13 mouse cellular contexts compared by ENCODE assay signal in the genomic region with DNA sequence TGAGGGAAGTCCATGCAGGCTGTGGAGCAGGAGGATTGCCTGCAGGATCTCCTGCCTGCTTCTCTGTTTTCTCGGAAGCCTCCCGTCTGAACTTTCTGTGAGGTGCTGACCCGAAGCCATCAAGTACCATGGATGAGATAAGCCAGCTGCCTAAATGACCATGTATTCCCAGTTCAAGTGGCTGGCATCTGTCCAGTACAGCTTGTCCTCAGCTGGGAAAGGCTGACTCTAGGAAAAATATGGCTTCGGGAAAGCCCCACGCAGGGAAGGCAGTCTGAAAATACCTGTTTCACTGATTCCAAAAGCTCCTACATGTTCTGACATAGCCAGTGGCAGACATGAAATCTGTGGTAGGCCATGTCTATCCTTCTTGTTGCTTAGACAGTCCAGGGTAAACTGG. TPM values are rescaled to one million over a fixed set of nuclear protein-coding genes. Genes with fewer than 3 reads are reported as not detected.
DNase-seq lines count a peak whose midpoint lies in the region; ATAC-seq and TF ChIP-seq lines count a peak whose summit lies in the region.
"Had no signal": no experiment of that assay in that cellular context is flagged by ENCODE, and none has a peak within 500 bp of the region (broad histone marks: within the 10 kb centered on the region; RNA-seq: fewer than 3 reads in every experiment).

No protein-coding gene starts in this region.

- no peaks in the 10 kb centered on the region for H3K9me3 ChIP-seq in midbrain, embryonic 11.5 days (ENCODE audit: control insufficient read depth, low read length)
- H3K9me3 ChIP-seq: limb, embryonic 12.5 days; midbrain, embryonic 12.5 days had no signal

- DNase-seq in cerebellum, adult 9-10 months = peak; percentile 19
- DNase-seq in cerebellum, postnatal 4 days (ENCODE audit: low spot score in 2 of 2) = no peak
- peak; percentile 77 for DNase-seq in heart, adult 8-10 months (ENCODE audit: low spot score)
- peak; percentile 79 for DNase-seq in kidney, adult 2 months
- peak; percentile 79 for DNase-seq in lung, postnatal 10 days
- DNase-seq in midbrain, embryonic 11.5 days (ENCODE audit: low spot score, missing footprints) = no peak
- DNase-seq in embryo, embryonic 11 days = no peak

- 34% methylated on average over 5 of the region's 5 CpGs for WGBS in kidney, adult 2 months
- WGBS in midbrain, embryonic 11.5 days = 91% methylated on average over 5 of the region's 5 CpGs

- no peaks in the 10 kb centered on the region for H3K27me3 ChIP-seq in kidney, adult 2 months (replicated peaks; ENCODE audit: control insufficient read depth, insufficient read depth, low read length)
- no peaks in the 10 kb centered on the region for H3K27me3 ChIP-seq in midbrain, embryonic 11.5 days (ENCODE audit: control insufficient read depth, insufficient read depth, low read length)
- H3K27me3 ChIP-seq: limb, embryonic 12.5 days; midbrain, embryonic 12.5 days had no signal

- no peaks in the 10 kb centered on the region for H3K36me3 ChIP-seq in kidney, adult 2 months (ENCODE audit: control insufficient read depth, insufficient read depth, low read length)
- H3K36me3 ChIP-seq in midbrain, embryonic 11.5 days (ENCODE audit: control insufficient read depth, insufficient read depth, low read length) = no peaks in the 10 kb centered on the region
- H3K36me3 ChIP-seq: midbrain, embryonic 12.5 days had no signal

- ATAC-seq in midbrain, embryonic 11.5 days (ENCODE audit: low FRiP score) = no peak
- no peak for ATAC-seq in inflammation-experienced regulatory T-cells, adult 6 months
- ATAC-seq: hindbrain, embryonic 16.5 days had no signal

- TF ChIP-seq CTCF in kidney, adult 2 months (conservative IDR thresholded peaks at IDR 0.05; ENCODE audit: insufficient read depth, insufficient read length, low read depth, low read length) = no peak

- H3K4me3 ChIP-seq in kidney, adult 2 months (ENCODE audit: insufficient read depth, low read depth, low read length) = no peak overlapping the region
- no peak overlapping the region for H3K4me3 ChIP-seq in midbrain, embryonic 11.5 days (ENCODE audit: low read depth, low read length)
- H3K4me3 ChIP-seq: limb, embryonic 12.5 days; midbrain, embryonic 12.5 days had no signal

- TF ChIP-seq POLR2A in kidney, adult 2 months (IDR thresholded peaks at IDR 0.05; ENCODE audit: low read depth, low read length) = no peak

- H3K27ac ChIP-seq in kidney, adult 2 months (ENCODE audit: insufficient read depth, low read depth, low read length) = no peak overlapping the region
- no peak overlapping the region for H3K27ac ChIP-seq in midbrain, embryonic 11.5 days (ENCODE audit: low read depth, low read length)
- H3K27ac ChIP-seq: limb, embryonic 12.5 days; midbrain, embryonic 12.5 days had no signal

- peaks cover 5% of the 10 kb centered on the region; the same call in 1 of the 2 replicates for H3K4me1 ChIP-seq in kidney, adult 2 months (ENCODE audit: control insufficient read depth, insufficient read depth, low read length)
- H3K4me1 ChIP-seq in midbrain, embryonic 11.5 days (ENCODE audit: control insufficient read depth, insufficient read depth, low read length) = peaks cover 12% of the 10 kb centered on the region

- H3K9ac ChIP-seq in midbrain, embryonic 11.5 days (ENCODE audit: low read length) = no peak overlapping the region
- H3K9ac ChIP-seq: limb, embryonic 12.5 days; midbrain, embryonic 12.5 days had no signal

- H3K4me2 ChIP-seq in midbrain, embryonic 11.5 days = no peak overlapping the region
- H3K4me2 ChIP-seq: limb, embryonic 12.5 days; midbrain, embryonic 12.5 days had no signal

RNA-seq across cellular contexts. Expression of a gene that starts 2.6 kb away (rescaled TPM):
- total RNA-seq in heart, adult 8-10 months (2022) = 10 to 100 TPM; 15.2 to 30.8 (median 18.1) TPM
- 0.16 and 0.43 TPM in 2 replicates for polyA plus RNA-seq in kidney, adult 2 months (2012; rRNA removed)
- polyA plus RNA-seq in midbrain, embryonic 11.5 days (2014; fragmentation: Nextera tagmentation; extraction: Ambion mirVana) = 1.5 and 1.8 TPM in 2 replicates
- not detected for polyA plus RNA-seq in inflammation-experienced regulatory T-cells, adult 6 months (2017; shearing (Covaris generic))
- total RNA-seq: MEL had no signal

RNA-seq across cellular contexts. Expression of a gene that starts 3.0 kb away (rescaled TPM):
- 10 to 100 TPM; 54.8 to 67.3 (median 62.1) TPM for total RNA-seq in heart, adult 8-10 months (2022)
- 54.1 and 60.4 TPM in 2 replicates for polyA plus RNA-seq in kidney, adult 2 months (2012; rRNA removed)
- 27.2 and 29.4 TPM in 2 replicates for polyA plus RNA-seq in midbrain, embryonic 11.5 days (2014; fragmentation: Nextera tagmentation; extraction: Ambion mirVana)
- 10 to 100 TPM; 26.3 to 31.4 (median 27.1) TPM for polyA plus RNA-seq in inflammation-experienced regulatory T-cells, adult 6 months (2017; shearing (Covaris generic))

RNA-seq across cellular contexts. Expression of a gene that starts 53.9 kb away (rescaled TPM):
- 100 to 1,000 TPM; 455 to 787 (median 725) TPM for total RNA-seq in heart, adult 8-10 months (2022)
- 5.1 and 5.3 TPM in 2 replicates for polyA plus RNA-seq in kidney, adult 2 months (2012; rRNA removed)
- polyA plus RNA-seq in midbrain, embryonic 11.5 days (2014; fragmentation: Nextera tagmentation; extraction: Ambion mirVana) = 0.59 and 0.92 TPM in 2 replicates
- polyA plus RNA-seq in inflammation-experienced regulatory T-cells, adult 6 months (2017; shearing (Covaris generic)) = not detected
- total RNA-seq: MEL had no signal
- polyA plus RNA-seq: cortical plate, adult 2 months; hindbrain, embryonic 16.5 days had no signal

Comparison
In these comparisons a context has a peak if more than half of its experiments do, and no peak if none do; other contexts are left out.
1. DNase-seq: peak in cerebellum, adult 9-10 months (single experiment), heart, adult 8-10 months (single experiment), kidney, adult 2 months (single experiment) and lung, postnatal 10 days (single experiment); none in cerebellum, postnatal 4 days (0 of 2), midbrain, embryonic 11.5 days (single experiment) and embryo, embryonic 11 days (single experiment).